Mouse (Mus musculus) testis, adult 10 weeks (tissue): ENCODE measurements around the gene Olfr420. TPM values are rescaled to one million over a fixed set of nuclear protein-coding genes. Genes with fewer than 3 reads are reported as not detected.

ENCODE experiments used
- polyA plus RNA-seq: library from polyadenylated mRNA; stranded (reverse); fragments of 350-450 nt; fragmentation: Illumina TruSeq; extraction: RNeasy Lipid Tissue Mini Kit (QIAGEN cat#74804); gene quantifications from one replicate; pipeline ENCODE4 v1.2.3, GENCODE M21; 2014; ENCODE audit warnings: low read depth, low replicate concordance

The Olfr420 gene
- not detected for polyA plus RNA-seq

DNA sequence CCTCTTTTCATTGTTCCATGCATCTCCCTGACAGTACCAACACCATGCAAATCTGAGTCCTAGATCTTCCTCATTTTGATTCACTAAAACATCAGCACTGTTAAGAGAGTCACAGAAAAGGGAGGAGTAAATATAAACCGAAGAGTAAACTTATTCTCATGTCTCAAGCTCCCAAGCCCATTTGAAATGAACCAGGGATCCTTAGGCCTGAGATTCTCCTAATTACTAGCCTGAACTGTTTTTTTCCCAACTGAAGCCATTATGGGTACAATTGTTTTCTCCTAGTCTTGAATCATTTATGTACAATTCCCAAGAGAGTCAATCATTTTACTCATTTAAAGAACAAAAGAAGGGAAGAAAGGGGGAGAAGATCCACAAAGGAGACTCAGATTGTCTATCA lies at the start of gene Olfr420:
Gene Olfr420, plus strand, starts transcription at position 301 of the 400 bp plus-strand sequence.

DNA sequence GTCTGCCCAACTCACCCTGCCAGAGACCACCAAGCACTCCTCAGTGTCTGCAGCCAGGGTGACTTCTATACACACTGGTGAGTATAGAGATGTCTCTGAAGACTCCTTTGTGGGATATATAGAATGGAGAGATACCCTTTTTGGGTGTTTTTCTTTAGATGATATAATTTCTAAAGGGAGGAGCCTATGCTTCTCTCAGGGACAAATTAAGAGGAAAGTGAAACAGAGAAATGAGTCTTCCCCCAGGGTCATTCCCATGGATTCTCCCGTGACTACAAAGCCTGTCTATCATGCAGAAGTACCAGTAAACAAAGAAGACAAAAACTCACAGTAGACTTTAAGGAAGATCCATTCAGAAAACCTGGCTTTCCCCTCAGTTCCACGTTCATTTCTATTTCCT lies 34.4 kb upstream of the Olfr420 start, which contains the start of gene Olfr231:
Gene Olfr231, minus strand, starts transcription at position 101 of the 400 bp plus-strand sequence.

DNA sequence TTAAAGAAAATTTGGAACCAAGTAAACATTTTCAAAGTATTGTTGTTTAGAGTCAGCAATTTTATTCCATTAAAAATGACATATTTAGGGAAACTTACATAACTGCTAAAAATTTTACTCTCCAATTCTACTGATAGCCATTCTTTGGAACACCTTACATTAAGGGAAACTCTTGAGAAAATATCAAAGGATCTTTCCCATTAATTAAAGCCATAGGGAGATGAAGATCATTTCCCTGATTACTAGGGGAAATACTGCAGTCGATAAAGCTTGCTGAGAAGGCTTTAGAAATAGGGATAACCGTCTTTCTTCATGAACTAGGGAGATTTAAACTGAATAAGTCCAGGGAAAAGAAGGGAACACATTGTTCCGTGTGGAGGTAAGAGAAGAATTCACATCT lies 24.2 kb upstream of the Olfr420 start, which contains the start of gene Olfr424:
Gene Olfr424, plus strand, starts transcription at position 301 of the 400 bp plus-strand sequence.

DNA sequence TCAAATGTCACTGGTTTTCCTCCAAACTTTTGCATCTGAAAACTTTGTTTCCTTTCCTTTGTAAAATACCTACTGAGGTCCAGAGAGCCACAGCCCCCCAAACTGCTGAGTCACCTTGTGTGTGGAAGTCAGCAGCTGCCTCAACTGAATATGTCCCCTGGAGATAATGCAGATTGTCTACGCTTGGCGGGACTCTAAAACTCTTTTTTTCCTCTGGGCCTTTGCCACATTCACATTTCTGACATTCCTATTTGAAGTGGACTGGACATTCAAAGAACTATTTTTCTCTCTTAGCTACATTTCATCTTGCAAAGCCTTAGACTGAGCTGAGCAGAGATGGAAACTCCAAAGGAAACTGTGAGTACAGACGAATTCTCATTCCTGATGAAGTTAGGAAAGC lies 17.2 kb downstream of the Olfr420 start, which contains the start of gene Spta1:
Gene Spta1, plus strand, starts transcription at position 172 of the 400 bp plus-strand sequence.

Other genes with a start within 250 kb of the Olfr420 start
- 1.7 TPM for gene Ifi211, start 242.6 kb upstream of the Olfr420 start, polyA plus RNA-seq
- gene Mndal, start 213.1 kb upstream of the Olfr420 start, polyA plus RNA-seq, result 5.1 TPM
- 5.7 TPM for gene Ifi203, start 213.0 kb upstream of the Olfr420 start, polyA plus RNA-seq
- gene Ifi202b, start 172.9 kb upstream of the Olfr420 start, polyA plus RNA-seq, result 0.95 TPM
- gene Ifi205, start 123.8 kb upstream of the Olfr420 start, polyA plus RNA-seq, result 0.45 TPM
- not detected for gene Olfr433, start 114.9 kb upstream of the Olfr420 start, polyA plus RNA-seq
- not detected for gene Olfr432, start 106.4 kb upstream of the Olfr420 start, polyA plus RNA-seq
- gene Olfr430, start 89.0 kb upstream of the Olfr420 start, polyA plus RNA-seq, result not detected
- gene Olfr429, start 71.3 kb upstream of the Olfr420 start, polyA plus RNA-seq, result not detected
- gene Olfr427, start 58.7 kb upstream of the Olfr420 start, polyA plus RNA-seq, result not detected
- gene Olfr231, start 34.5 kb upstream of the Olfr420 start, polyA plus RNA-seq, result 0.04 TPM
- gene Olfr424, start 24.1 kb upstream of the Olfr420 start, polyA plus RNA-seq, result not detected
- 10.8 TPM for gene Spta1, start 17.1 kb downstream of the Olfr420 start, polyA plus RNA-seq
- gene Olfr419, start 96.4 kb downstream of the Olfr420 start, polyA plus RNA-seq, result not detected
- not detected for gene Mptx1, start 174.9 kb downstream of the Olfr420 start, polyA plus RNA-seq
- not detected for gene Olfr417, start 209.5 kb downstream of the Olfr420 start, polyA plus RNA-seq
- gene Olfr248, start 235.4 kb downstream of the Olfr420 start, polyA plus RNA-seq, result not detected